Mouse (Mus musculus) erythroblast, embryonic 14.5 days (primary cell): ENCODE results near the gene Cyb5rl.

Source experiments
- GATA1 ChIP-seq: IDR thresholded peaks from 2 replicates; pipeline ENCODE4 v1.6.1; 2012; ENCODE audit warnings: low read length, inconsistent platforms, mixed read lengths
- TAL1 ChIP-seq: IDR thresholded peaks from 3 replicates; pipeline ENCODE4 v1.6.1; 2012; ENCODE audit warnings: low read length, inconsistent platforms, mixed read lengths

GRCm38 (mm10) chr4:107121165-107121943 is 54.6 kb downstream of the Cyb5rl start:
- no peak for TF ChIP-seq GATA1
- TF ChIP-seq TAL1 = no peak
